Mouse (Mus musculus): ENCODE results near the gene Zfp638. TPM values are rescaled to one million over a fixed set of nuclear protein-coding genes. Genes with fewer than 3 reads are reported as not detected.

The Zfp638 gene
- polyA plus RNA-seq, 1 experiment from 2014 or later = 71.7 TPM

GRCm38 (mm10) chr6:83893086-83893485, 26.2 kb downstream of the Zfp638 start:
- Histone ChIP-seq H3K4me3 (no peak overlapping the region), H3K9ac (no peak overlapping the region), H3K36me3 (no peaks in the 10 kb centered on the region), H3K4me1 (no peaks in the 10 kb centered on the region), H3K27me3 (no peaks in the 10 kb centered on the region), H3K9me3 (no peaks in the 10 kb centered on the region), H3K27ac (no peak overlapping the region), H3K4me2 (replicated peaks) (no peak overlapping the region)
- 87% methylated on average over 1 of the region's 1 CpGs for WGBS
- ATAC-seq (ENCODE audit: low FRiP score, low read depth) = no peak

GRCm38 (mm10) chr6:83893584-83893983, 26.7 kb downstream of the Zfp638 start:
- no peak overlapping the region for H3K4me3 ChIP-seq
- no peak overlapping the region for H3K9ac ChIP-seq
- no peak overlapping the region for H3K4me2 ChIP-seq (replicated peaks)
- ATAC-seq (ENCODE audit: low FRiP score, low read depth) = no peak
- no peak overlapping the region for H3K27ac ChIP-seq
- no peaks in the 10 kb centered on the region for H3K9me3 ChIP-seq
- H3K4me1 ChIP-seq = no peaks in the 10 kb centered on the region
- H3K27me3 ChIP-seq = no peaks in the 10 kb centered on the region
- no peaks in the 10 kb centered on the region for H3K36me3 ChIP-seq
- WGBS = 95% methylated on average over 1 of the region's 1 CpGs

GRCm38 (mm10) chr6:83899142-83899541, 32.2 kb downstream of the Zfp638 start:
- H3K4me1 ChIP-seq = no peaks in the 10 kb centered on the region
- H3K36me3 ChIP-seq = no peaks in the 10 kb centered on the region
- H3K4me2 ChIP-seq (replicated peaks) = no peak overlapping the region
- H3K9ac ChIP-seq = no peak overlapping the region
- no peaks in the 10 kb centered on the region for H3K9me3 ChIP-seq
- H3K4me3 ChIP-seq = no peak overlapping the region
- WGBS = 65% methylated on average over 4 of the region's 4 CpGs
- H3K27me3 ChIP-seq = no peaks in the 10 kb centered on the region
- no peak overlapping the region for H3K27ac ChIP-seq
- ATAC-seq (ENCODE audit: low FRiP score, low read depth) = no peak

- Histone ChIP-seq H3K27ac (no peak overlapping the region), H3K36me3 (no peaks in the 10 kb centered on the region), H3K27me3 (no peaks in the 10 kb centered on the region), H3K9me3 (no peaks in the 10 kb centered on the region), H3K4me1 (no peaks in the 10 kb centered on the region), H3K9ac (no peak overlapping the region), H3K4me3 (no peak overlapping the region), H3K4me2 (replicated peaks) (no peak overlapping the region)
- ATAC-seq (ENCODE audit: low FRiP score, low read depth) = no peak
- WGBS = 72% methylated on average over 1 of the region's 1 CpGs
Measured at GRCm38 (mm10) chr6:83905276-83905675, 38.4 kb downstream of the Zfp638 start.

GRCm38 (mm10) chr6:83906659-83907058, 39.8 kb downstream of the Zfp638 start:
- ATAC-seq (ENCODE audit: low FRiP score, low read depth) = no peak
- Histone ChIP-seq H3K9ac (no peak overlapping the region), H3K4me2 (replicated peaks) (no peak overlapping the region)

GRCm38 (mm10) chr6:83908386-83908785, 41.5 kb downstream of the Zfp638 start:
- Histone ChIP-seq H3K36me3 (no peaks in the 10 kb centered on the region), H3K27me3 (0 out of 2 replicates have a peak, but pooled peaks cover 4% of the 10 kb centered on the region), H3K4me3 (no peak overlapping the region), H3K9ac (no peak overlapping the region), H3K4me1 (no peaks in the 10 kb centered on the region), H3K4me2 (replicated peaks) (no peak overlapping the region), H3K27ac (no peak overlapping the region), H3K9me3 (no peaks in the 10 kb centered on the region)
- no peak for ATAC-seq (ENCODE audit: low FRiP score, low read depth)
- 20% methylated on average over 4 of the region's 4 CpGs for WGBS

More at GRCm38 (mm10) chr6:83906659-83907058, 39.8 kb downstream of the Zfp638 start:
- Histone ChIP-seq H3K36me3 (no peaks in the 10 kb centered on the region), H3K4me3 (no peak overlapping the region), H3K9me3 (no peaks in the 10 kb centered on the region), H3K4me1 (no peaks in the 10 kb centered on the region), H3K27ac (no peak overlapping the region), H3K27me3 (no peaks in the 10 kb centered on the region)

GRCm38 (mm10) chr6:83913710-83914109, 46.8 kb downstream of the Zfp638 start:
- WGBS = 43% methylated on average over 4 of the region's 4 CpGs
- Histone ChIP-seq H3K4me2 (replicated peaks) (peak overlapping the region; percentile 12; the same call in 1 of the 2 replicates), H3K4me3 (no peak overlapping the region)

GRCm38 (mm10) chr6:83914183-83914719, 47.3 kb downstream of the Zfp638 start:
- H3K27me3 ChIP-seq = 0 out of 2 replicates have a peak, but pooled peaks cover 4% of the 10 kb centered on the region
- peak; percentile 97 for ATAC-seq (ENCODE audit: low FRiP score, low read depth)
- peak overlapping the region; percentile 96 for H3K27ac ChIP-seq
- under 1% methylated on average over 50 of the region's 50 CpGs for WGBS
- H3K9me3 ChIP-seq = no peaks in the 10 kb centered on the region
- no peaks in the 10 kb centered on the region for H3K4me1 ChIP-seq
- peak overlapping the region; percentile 97 for H3K9ac ChIP-seq
- H3K4me3 ChIP-seq = peak overlapping the region; percentile 96
- no peaks in the 10 kb centered on the region for H3K36me3 ChIP-seq
- peak overlapping the region; percentile 69 for H3K4me2 ChIP-seq (replicated peaks)

More at GRCm38 (mm10) chr6:83913710-83914109, 46.8 kb downstream of the Zfp638 start:
- no peaks in the 10 kb centered on the region for H3K36me3 ChIP-seq
- H3K27ac ChIP-seq = no peak overlapping the region
- H3K27me3 ChIP-seq = 0 out of 2 replicates have a peak, but pooled peaks cover 4% of the 10 kb centered on the region
- H3K9ac ChIP-seq = no peak overlapping the region
- no peak for ATAC-seq (ENCODE audit: low FRiP score, low read depth)
- H3K4me1 ChIP-seq = no peaks in the 10 kb centered on the region
- no peaks in the 10 kb centered on the region for H3K9me3 ChIP-seq

- peak overlapping the region; percentile 97 for H3K9ac ChIP-seq
- ATAC-seq (ENCODE audit: low FRiP score, low read depth) = peak; percentile 80
- under 1% methylated on average over 35 of the region's 40 CpGs for whole genome bisulfite sequencing
- H3K27ac ChIP-seq = peak overlapping the region; percentile 96
- no peaks in the 10 kb centered on the region for H3K36me3 ChIP-seq
- no peaks in the 10 kb centered on the region for H3K9me3 ChIP-seq
- peak overlapping the region; percentile 69 for H3K4me2 ChIP-seq (replicated peaks)
- peak overlapping the region; percentile 96 for H3K4me3 ChIP-seq
- no peaks in the 10 kb centered on the region for H3K4me1 ChIP-seq
- H3K27me3 ChIP-seq = 0 out of 2 replicates have a peak, but pooled peaks cover 4% of the 10 kb centered on the region
Measured at GRCm38 (mm10) chr6:83914720-83915271, 47.9 kb downstream of the Zfp638 start.

GRCm38 (mm10) chr6:83927418-83927817, 60.5 kb downstream of the Zfp638 start:
- no peak for ATAC-seq (ENCODE audit: low FRiP score, low read depth)
- no peak overlapping the region for H3K4me2 ChIP-seq (replicated peaks)
- 68% methylated on average over 1 of the region's 1 CpGs for WGBS
- H3K27ac ChIP-seq = no peak overlapping the region
- H3K9ac ChIP-seq = no peak overlapping the region
- no peaks in the 10 kb centered on the region for H3K9me3 ChIP-seq
- no peaks in the 10 kb centered on the region for H3K27me3 ChIP-seq
- H3K4me3 ChIP-seq = no peak overlapping the region
- H3K4me1 ChIP-seq = no peaks in the 10 kb centered on the region
- peaks cover 16% of the 10 kb centered on the region for H3K36me3 ChIP-seq

GRCm38 (mm10) chr6:83928225-83928624, 61.3 kb downstream of the Zfp638 start:
- ATAC-seq (ENCODE audit: low FRiP score, low read depth) = no peak
- H3K9ac ChIP-seq = no peak overlapping the region
- no peak overlapping the region for H3K4me3 ChIP-seq
- no peaks in the 10 kb centered on the region for H3K27me3 ChIP-seq
- H3K4me1 ChIP-seq = peaks cover 2% of the 10 kb centered on the region; the same call in 1 of the 2 replicates
- no peak overlapping the region for H3K27ac ChIP-seq
- WGBS = 62% methylated on average over 2 of the region's 2 CpGs
- no peaks in the 10 kb centered on the region for H3K9me3 ChIP-seq
- H3K4me2 ChIP-seq (replicated peaks) = no peak overlapping the region
- H3K36me3 ChIP-seq = peaks cover 16% of the 10 kb centered on the region

GRCm38 (mm10) chr6:83939492-83939891, 72.6 kb downstream of the Zfp638 start:
- H3K9me3 ChIP-seq = no peaks in the 10 kb centered on the region
- peaks cover 47% of the 10 kb centered on the region for H3K36me3 ChIP-seq
- no peaks in the 10 kb centered on the region for H3K27me3 ChIP-seq
- H3K4me3 ChIP-seq = no peak overlapping the region
- no peak overlapping the region for H3K4me2 ChIP-seq (replicated peaks)
- no peaks in the 10 kb centered on the region for H3K4me1 ChIP-seq
- H3K27ac ChIP-seq = no peak overlapping the region
- ATAC-seq (ENCODE audit: low FRiP score, low read depth) = no peak
- no peak overlapping the region for H3K9ac ChIP-seq
- WGBS = 79% methylated on average over 2 of the region's 2 CpGs

GRCm38 (mm10) chr6:83942806-83943205, 75.9 kb downstream of the Zfp638 start:
- no peak for ATAC-seq (ENCODE audit: low FRiP score, low read depth)
- Histone ChIP-seq H3K4me1 (no peaks in the 10 kb centered on the region), H3K27me3 (no peaks in the 10 kb centered on the region), H3K36me3 (peaks cover 48% of the 10 kb centered on the region), H3K9ac (no peak overlapping the region), H3K27ac (no peak overlapping the region), H3K4me3 (no peak overlapping the region), H3K9me3 (no peaks in the 10 kb centered on the region), H3K4me2 (replicated peaks) (no peak overlapping the region)
- WGBS = 95% methylated on average over 13 of the region's 13 CpGs

All from limb, embryonic 13.5 days (tissue).